Mouse (Mus musculus) spleen, adult 2 months (tissue): ENCODE data around the gene Atp1b3.

ENCODE experiments used
- CTCF ChIP-seq: fragments of 200-500 bp; IDR thresholded peaks from 2 replicates; pipeline ENCODE4 v1.5.1; 2011; ENCODE audit warnings: mild to moderate bottlenecking, inconsistent platforms; ENCODE audit not compliant: insufficient read depth, insufficient read length, insufficient replicate concordance; ENCODE audit errors: extremely low read depth
- POLR2A ChIP-seq: fragments of 200-500 bp; IDR thresholded peaks from 2 replicates; pipeline ENCODE4 v1.6.1; 2011; ENCODE audit warnings: low read depth, low read length, inconsistent platforms

GRCm38 (mm10) chr9:96360056-96360455 is 4.2 kb downstream of the Atp1b3 start:
- no peak for TF ChIP-seq CTCF
- TF ChIP-seq POLR2A, result no peak
